Mouse (Mus musculus): ENCODE measurements around the gene Ehmt2. TPM values are rescaled to one million over a fixed set of nuclear protein-coding genes. Genes with fewer than 3 reads are reported as not detected.

The Ehmt2 gene
- polyA plus RNA-seq (2015; fragmentation: Nextera tagmentation; extraction: Ambion mirVana): 97.9 and 107 TPM in 2 replicates

GRCm38 (mm10) chr17:34898160-34898586 lies at the start of gene Ehmt2, which contains the start of gene C2:
Ehmt2 (plus strand) TSS chr17:34898469.
C2 (minus strand) TSS chr17:34898265.
- Histone ChIP-seq H3K27me3 (no peaks in the 10 kb centered on the region), H3K4me3 (peak within 1 kb of the TSS; percentile 96), H3K9ac (peak within 1 kb of the TSS; percentile 99), H3K9me3 (replicated peaks) (no peaks in the 10 kb centered on the region), H3K4me1 (peaks cover 57% of the 10 kb centered on the region), H3K27ac (peak within 1 kb of the TSS; percentile 96), H3K36me3 (ENCODE audit: poor library complexity, severe bottlenecking) (peaks cover 33% of the 10 kb centered on the region), H3K4me2 (peak within 1 kb of the TSS; percentile 82)
- 0% methylated on average over 27 of the region's 44 CpGs for whole genome bisulfite sequencing
- peak; percentile 22 for ATAC-seq

DNA sequence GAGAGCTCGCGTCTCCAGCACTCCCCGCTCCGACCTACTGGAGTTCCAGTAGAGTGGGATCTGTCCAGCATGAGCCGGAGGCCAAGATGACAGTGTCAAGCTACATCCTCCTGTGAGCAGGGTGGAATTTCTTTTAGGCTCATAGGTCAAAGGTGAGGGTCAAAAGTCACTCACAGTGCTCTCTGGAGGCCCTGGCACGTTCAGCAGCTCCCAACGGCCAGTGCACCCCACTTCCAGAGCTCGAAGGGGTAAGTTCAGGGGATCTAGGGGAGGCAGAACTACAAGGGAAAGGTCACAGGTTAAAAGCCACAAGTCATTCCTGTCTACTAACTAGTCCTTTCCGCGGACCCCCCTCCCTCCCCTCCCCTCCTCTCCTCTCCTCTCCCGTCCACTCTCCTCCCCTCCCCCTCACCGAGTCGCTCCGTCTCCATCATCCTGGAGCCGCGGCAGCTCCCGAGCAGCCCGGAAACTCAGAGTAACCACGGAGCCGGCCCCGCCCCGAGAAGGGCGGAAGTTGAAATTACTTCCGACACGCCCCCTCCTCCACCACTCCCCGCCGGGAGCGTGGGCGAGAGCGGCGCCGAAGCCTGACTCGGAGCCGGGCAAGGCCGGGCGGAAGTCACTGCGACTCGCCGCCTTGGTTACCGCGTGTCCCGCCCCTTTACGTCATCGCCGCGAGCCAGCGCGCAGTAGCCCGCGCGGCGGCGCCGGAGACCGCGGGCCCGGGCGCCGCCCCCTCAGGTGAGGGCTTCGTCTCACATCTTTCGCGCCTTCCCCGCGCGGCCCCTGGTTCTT lies 48.4 kb upstream of the Ehmt2 start, which contains the start of the genes Skiv2l and Nelfe:
Gene Skiv2l, minus strand, starts transcription at position 489 of the 795 bp plus-strand sequence.
Gene Nelfe, plus strand, starts transcription at position 670 of the 795 bp plus-strand sequence.
- peak within 1 kb of the TSS; percentile 85 for H3K9ac ChIP-seq
- H3K4me2 ChIP-seq: peak within 1 kb of the TSS; percentile 96
- H3K9me3 ChIP-seq (replicated peaks): no peaks in the 10 kb centered on the region
- H3K4me3 ChIP-seq: peak within 1 kb of the TSS; percentile 81
- WGBS: under 1% methylated on average over 54 of the region's 65 CpGs
- peak; percentile 98 for ATAC-seq
- peaks cover 23% of the 10 kb centered on the region for H3K4me1 ChIP-seq
- H3K27me3 ChIP-seq: no peaks in the 10 kb centered on the region
- peak within 1 kb of the TSS; percentile 6; the same call in 1 of the 2 replicates for H3K27ac ChIP-seq
- H3K36me3 ChIP-seq (ENCODE audit: poor library complexity, severe bottlenecking): peaks cover 61% of the 10 kb centered on the region

DNA sequence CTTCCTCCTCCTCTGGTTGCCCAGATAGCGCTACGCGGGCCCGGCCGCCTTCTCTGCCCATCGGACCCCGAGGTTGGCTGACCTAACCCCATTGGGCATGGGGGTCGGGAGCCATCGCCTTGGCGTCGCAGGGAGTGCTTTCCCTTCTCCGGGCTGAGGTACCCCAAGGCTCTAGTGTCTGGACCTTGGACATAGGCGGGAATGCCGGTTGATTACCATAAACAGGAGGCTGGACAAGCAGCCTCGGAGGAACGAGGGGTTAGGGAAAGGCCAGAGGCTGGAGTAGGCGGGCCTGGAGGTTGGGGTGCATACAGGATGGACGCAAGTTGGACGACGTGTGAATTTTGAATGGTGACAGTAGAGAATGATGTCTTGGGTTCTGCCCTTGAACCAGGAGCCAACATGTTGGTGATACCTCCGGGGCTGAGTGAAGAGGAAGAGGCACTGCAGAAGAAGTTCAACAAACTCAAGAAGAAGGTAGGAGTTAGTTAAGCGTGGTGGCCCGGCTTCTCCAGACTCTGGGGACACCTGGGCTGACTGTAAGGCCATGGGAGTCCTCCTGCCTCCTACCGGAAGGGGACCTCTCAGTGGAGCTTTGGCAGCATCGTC lies 47.6 kb upstream of the Ehmt2 start:
- Histone ChIP-seq H3K36me3 (ENCODE audit: poor library complexity, severe bottlenecking) (peaks cover 61% of the 10 kb centered on the region), H3K27me3 (no peaks in the 10 kb centered on the region), H3K4me3 (peak overlapping the region; percentile 81), H3K4me1 (peaks cover 23% of the 10 kb centered on the region), H3K27ac (peak overlapping the region; percentile 6; the same call in 1 of the 2 replicates), H3K9ac (peak overlapping the region; percentile 85), H3K9me3 (replicated peaks) (no peaks in the 10 kb centered on the region), H3K4me2 (peak overlapping the region; percentile 96)
- ATAC-seq: no peak; the same call in 1 of the 2 replicates
- 1% methylated on average over 25 of the region's 25 CpGs for WGBS

- Histone ChIP-seq H3K27me3 (no peaks in the 10 kb centered on the region), H3K9me3 (replicated peaks) (no peaks in the 10 kb centered on the region), H3K36me3 (ENCODE audit: poor library complexity, severe bottlenecking) (peaks cover 59% of the 10 kb centered on the region), H3K4me3 (no peak overlapping the region), H3K4me2 (no peak overlapping the region), H3K9ac (no peak overlapping the region), H3K27ac (no peak overlapping the region), H3K4me1 (peaks cover 23% of the 10 kb centered on the region)
- no peak for ATAC-seq
- 84% methylated on average over 8 of the region's 8 CpGs for WGBS
These were observed 44.8 kb upstream of the Ehmt2 start for GRCm38 (mm10) chr17:34853511-34853910.

DNA sequence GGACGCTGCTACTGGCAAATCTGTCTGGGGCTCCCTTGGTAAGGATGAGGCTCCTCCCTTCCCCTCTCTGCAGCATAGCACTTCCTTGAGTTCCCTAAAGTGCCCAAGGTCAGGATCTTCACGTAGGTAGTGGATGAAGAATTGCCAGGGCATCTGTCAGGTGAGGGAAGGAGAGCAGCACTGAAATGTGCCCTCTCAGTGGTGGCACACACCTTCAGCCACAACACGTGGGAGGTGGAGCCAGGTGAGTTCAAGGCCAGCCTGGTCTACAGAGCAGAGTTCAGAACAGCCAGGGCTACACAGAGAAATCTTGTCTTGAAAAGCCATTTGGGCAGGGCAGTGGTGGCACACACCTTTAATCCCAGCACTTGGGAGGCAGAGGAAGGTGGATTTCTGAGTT lies 43.5 kb upstream of the Ehmt2 start:
- ATAC-seq: no peak
- H3K27me3 ChIP-seq: no peaks in the 10 kb centered on the region
- H3K4me3 ChIP-seq: no peak overlapping the region
- WGBS: 77% methylated on average over 3 of the region's 3 CpGs
- no peak overlapping the region for H3K4me2 ChIP-seq
- no peak overlapping the region for H3K27ac ChIP-seq
- no peaks in the 10 kb centered on the region for H3K9me3 ChIP-seq (replicated peaks)
- no peak overlapping the region for H3K9ac ChIP-seq
- peaks cover 59% of the 10 kb centered on the region for H3K36me3 ChIP-seq (ENCODE audit: poor library complexity, severe bottlenecking)
- peaks cover 15% of the 10 kb centered on the region for H3K4me1 ChIP-seq

- H3K27ac ChIP-seq: no peak overlapping the region
- no peak overlapping the region for H3K9ac ChIP-seq
- peaks cover 59% of the 10 kb centered on the region for H3K36me3 ChIP-seq (ENCODE audit: poor library complexity, severe bottlenecking)
- H3K4me1 ChIP-seq: peaks cover 11% of the 10 kb centered on the region
- no peaks in the 10 kb centered on the region for H3K9me3 ChIP-seq (replicated peaks)
- WGBS: 39% methylated on average over 3 of the region's 3 CpGs
- H3K27me3 ChIP-seq: no peaks in the 10 kb centered on the region
- no peak overlapping the region for H3K4me3 ChIP-seq
- no peak overlapping the region for H3K4me2 ChIP-seq
- no peak for ATAC-seq
These were observed 42.4 kb upstream of the Ehmt2 start for GRCm38 (mm10) chr17:34855825-34856224.

DNA sequence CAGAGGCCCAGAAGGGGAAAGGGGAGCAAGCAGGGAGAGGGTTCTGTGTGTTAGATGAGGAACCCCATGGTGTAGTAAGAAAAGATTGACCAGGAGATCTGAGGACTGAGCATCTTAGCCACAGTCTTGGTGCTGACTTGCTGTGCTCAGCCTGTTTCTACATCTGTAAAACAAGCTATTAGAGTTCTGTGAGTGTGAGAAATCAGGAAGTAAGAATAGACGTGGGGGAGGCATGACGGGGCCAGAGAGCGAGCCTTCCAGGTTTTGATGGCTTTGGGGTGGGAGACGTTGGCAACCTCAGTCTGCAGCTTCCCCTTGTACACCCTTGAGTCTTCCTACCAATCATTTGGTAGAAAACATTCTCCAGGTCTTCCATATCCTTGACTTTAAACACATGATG lies 39.6 kb upstream of the Ehmt2 start:
- Histone ChIP-seq H3K4me1 (no peaks in the 10 kb centered on the region), H3K27ac (no peak overlapping the region), H3K27me3 (0 out of 2 replicates have a peak, but pooled peaks cover 11% of the 10 kb centered on the region), H3K9ac (no peak overlapping the region), H3K4me3 (no peak overlapping the region), H3K4me2 (no peak overlapping the region), H3K9me3 (replicated peaks) (no peaks in the 10 kb centered on the region), H3K36me3 (ENCODE audit: poor library complexity, severe bottlenecking) (peaks cover 44% of the 10 kb centered on the region)
- no peak for ATAC-seq
- WGBS: 83% methylated on average over 4 of the region's 4 CpGs

DNA sequence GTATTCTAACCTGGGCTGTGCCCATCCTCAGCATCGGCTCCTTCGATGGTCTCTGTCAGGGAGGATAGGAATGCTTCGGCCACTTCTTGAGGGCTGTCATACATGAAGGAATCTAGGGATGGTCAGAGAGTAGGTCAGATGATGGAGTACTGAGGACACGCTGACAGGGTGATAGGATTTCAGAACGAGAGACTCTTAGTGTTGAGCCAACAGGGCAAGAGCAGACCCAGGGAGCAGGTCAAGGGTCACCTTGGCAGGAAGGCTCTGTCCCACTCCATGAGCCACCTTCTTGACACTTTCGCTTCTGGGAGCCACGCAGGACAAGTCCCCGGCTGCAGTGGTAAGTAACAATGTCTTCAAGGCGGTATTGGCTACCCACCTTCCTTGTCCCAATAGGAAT lies 37.8 kb upstream of the Ehmt2 start:
- no peak overlapping the region for H3K4me3 ChIP-seq
- no peak overlapping the region for H3K27ac ChIP-seq
- H3K4me1 ChIP-seq: no peaks in the 10 kb centered on the region
- 0 out of 2 replicates have a peak, but pooled peaks cover 11% of the 10 kb centered on the region for H3K27me3 ChIP-seq
- no peak overlapping the region for H3K9ac ChIP-seq
- no peak overlapping the region for H3K4me2 ChIP-seq
- 91% methylated on average over 9 of the region's 9 CpGs for WGBS
- peaks cover 26% of the 10 kb centered on the region for H3K36me3 ChIP-seq (ENCODE audit: poor library complexity, severe bottlenecking)
- no peaks in the 10 kb centered on the region for H3K9me3 ChIP-seq (replicated peaks)
- ATAC-seq: no peak

GRCm38 (mm10) chr17:34861704-34862415 lies 36.4 kb upstream of the Ehmt2 start:
- Histone ChIP-seq H3K4me1 (no peaks in the 10 kb centered on the region), H3K27ac (no peak overlapping the region), H3K9ac (no peak overlapping the region), H3K4me3 (no peak overlapping the region), H3K36me3 (ENCODE audit: poor library complexity, severe bottlenecking) (peaks cover 12% of the 10 kb centered on the region), H3K27me3 (0 out of 2 replicates have a peak, but pooled peaks cover 11% of the 10 kb centered on the region), H3K9me3 (replicated peaks) (no peaks in the 10 kb centered on the region), H3K4me2 (no peak overlapping the region)
- ATAC-seq: no peak
- WGBS: 76% methylated on average over 13 of the region's 13 CpGs

DNA sequence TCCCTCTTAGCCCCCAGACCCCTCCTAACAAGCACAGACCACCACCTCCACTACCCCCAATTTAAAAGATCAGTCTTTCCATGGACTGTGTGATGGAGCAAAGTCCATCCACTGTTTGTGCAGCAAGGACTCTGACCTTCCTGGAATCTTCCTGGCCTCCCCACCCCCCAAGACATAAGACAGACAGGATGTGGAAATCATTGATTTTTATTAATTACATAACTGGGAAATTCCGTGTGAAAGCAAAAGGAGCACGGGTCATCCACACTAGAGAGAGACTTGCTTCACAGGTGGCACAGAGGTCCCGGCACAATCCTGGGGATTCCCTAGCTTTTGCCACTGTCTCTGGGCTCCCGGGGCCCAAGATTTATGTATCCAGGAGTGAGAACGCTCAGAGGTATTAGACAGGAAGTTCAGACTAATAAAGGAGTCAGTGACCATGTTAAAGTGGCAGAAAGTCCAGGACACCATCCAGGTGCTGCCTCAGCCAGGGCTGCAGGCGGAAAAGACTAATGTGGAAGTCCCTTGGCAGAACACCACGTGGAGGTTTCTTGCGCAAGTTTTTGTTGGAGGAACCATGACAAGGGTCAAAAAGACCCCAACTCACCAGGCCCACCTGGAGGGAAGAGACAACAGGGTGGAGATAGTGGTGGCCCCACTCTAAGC lies 35.7 kb upstream of the Ehmt2 start, which contains the start of gene Cfb:
Gene Cfb, minus strand, starts transcription at position 103 of the 666 bp plus-strand sequence.
- Histone ChIP-seq H3K9me3 (replicated peaks) (no peaks in the 10 kb centered on the region), H3K27me3 (0 out of 2 replicates have a peak, but pooled peaks cover 11% of the 10 kb centered on the region), H3K36me3 (ENCODE audit: poor library complexity, severe bottlenecking) (peaks cover 6% of the 10 kb centered on the region), H3K9ac (no peak within 1 kb of the TSS), H3K4me1 (no peaks in the 10 kb centered on the region), H3K27ac (no peak within 1 kb of the TSS), H3K4me3 (no peak within 1 kb of the TSS), H3K4me2 (no peak within 1 kb of the TSS)
- WGBS: 75% methylated on average over 8 of the region's 8 CpGs
- no peak for ATAC-seq

DNA sequence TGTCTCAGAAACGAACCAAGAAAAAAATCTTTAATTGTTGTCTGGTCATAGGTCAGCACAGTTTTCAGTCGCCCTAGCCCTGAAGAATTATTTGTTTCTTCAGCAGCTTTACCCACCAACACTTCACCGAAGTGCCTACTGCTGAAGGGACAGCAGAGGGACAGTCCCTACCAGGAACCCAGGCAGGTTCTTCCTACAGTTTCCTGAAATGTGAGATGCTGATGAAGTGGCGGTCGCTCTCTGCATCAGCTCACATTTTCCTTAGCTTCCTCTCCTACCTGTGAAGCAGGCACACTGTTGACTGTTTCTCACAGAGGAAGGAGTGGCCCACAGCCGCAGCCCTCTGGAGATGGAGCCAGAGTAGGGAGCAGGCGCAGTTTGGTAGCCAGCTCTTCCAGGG lies 32.3 kb upstream of the Ehmt2 start:
- Histone ChIP-seq H3K9me3 (replicated peaks) (no peaks in the 10 kb centered on the region), H3K27me3 (0 out of 2 replicates have a peak, but pooled peaks cover 11% of the 10 kb centered on the region), H3K9ac (no peak overlapping the region), H3K27ac (no peak overlapping the region), H3K4me1 (no peaks in the 10 kb centered on the region), H3K4me3 (no peak overlapping the region), H3K4me2 (no peak overlapping the region), H3K36me3 (ENCODE audit: poor library complexity, severe bottlenecking) (no peaks in the 10 kb centered on the region)
- 67% methylated on average over 7 of the region's 7 CpGs for WGBS
- no peak for ATAC-seq

All from forebrain, embryonic 13.5 days (tissue).